Mouse (Mus musculus): ENCODE results near the gene Hs6st3. TPM values are rescaled to one million over a fixed set of nuclear protein-coding genes. Genes with fewer than 3 reads are reported as not detected.

Hs6st3 gene
- polyA plus RNA-seq, 1 experiment from 2014 or later, result 0.08 TPM

DNA sequence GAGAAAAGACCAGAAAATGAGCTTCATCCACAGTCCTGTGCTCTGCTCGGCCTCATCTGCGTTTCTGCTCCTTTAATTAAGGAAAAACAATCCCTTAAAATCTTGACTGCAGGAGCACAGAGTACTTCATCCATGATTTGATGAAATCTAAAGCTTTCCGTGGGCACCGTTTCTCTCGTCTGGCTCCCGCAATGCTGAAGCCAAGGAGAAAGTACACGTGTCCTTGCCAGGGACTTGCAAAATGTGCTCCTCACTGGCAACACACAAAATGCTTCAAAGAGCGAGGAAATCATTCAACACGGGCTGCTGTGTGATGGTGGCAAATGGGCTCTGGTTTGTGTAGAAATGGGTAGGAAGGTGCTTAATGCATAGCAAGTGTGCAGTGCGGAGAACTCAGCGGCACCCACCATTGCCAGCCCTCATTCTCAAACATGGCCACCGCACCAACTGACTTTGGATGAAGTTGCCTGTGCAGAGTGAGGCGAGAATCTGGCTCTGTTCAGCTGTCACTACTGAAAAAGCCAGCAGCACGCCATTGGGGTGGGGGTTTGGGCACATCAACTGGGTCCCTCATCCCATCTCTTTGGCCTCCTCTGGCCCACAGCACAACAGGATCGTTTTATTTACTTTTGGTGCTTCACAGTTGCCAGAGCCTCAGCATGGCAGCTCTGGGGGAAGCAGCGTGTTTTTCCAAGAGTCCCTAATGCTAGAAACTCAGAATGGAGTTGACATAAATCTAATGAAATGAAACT is 532.9 kb downstream of the Hs6st3 start:
- no peak for ATAC-seq (replicated peaks; ENCODE audit: low FRiP score, low read depth)
- Histone ChIP-seq H3K27me3 (ENCODE audit: insufficient read depth, low read length) (no peaks in the 10 kb centered on the region), H3K4me3 (replicated peaks; ENCODE audit: low read depth, low read length) (no peak overlapping the region), H3K9ac (ENCODE audit: low read depth, low read length) (no peak overlapping the region), H3K36me3 (ENCODE audit: insufficient read depth, low read length) (no peaks in the 10 kb centered on the region), H3K9me3 (replicated peaks; ENCODE audit: low read length) (no peaks in the 10 kb centered on the region), H3K4me1 (replicated peaks; ENCODE audit: insufficient read depth, low read length) (no peaks in the 10 kb centered on the region), H3K4me2 (ENCODE audit: low read length) (no peak overlapping the region), H3K27ac (no peak overlapping the region)
- no peak for TF ChIP-seq CTCF (IDR thresholded peaks at IDR 0.05; ENCODE audit: low read depth)
- WGBS, result 79% methylated on average over 16 of the region's 16 CpGs
- DNase-seq (ENCODE audit: low spot score), result no peak

DNA sequence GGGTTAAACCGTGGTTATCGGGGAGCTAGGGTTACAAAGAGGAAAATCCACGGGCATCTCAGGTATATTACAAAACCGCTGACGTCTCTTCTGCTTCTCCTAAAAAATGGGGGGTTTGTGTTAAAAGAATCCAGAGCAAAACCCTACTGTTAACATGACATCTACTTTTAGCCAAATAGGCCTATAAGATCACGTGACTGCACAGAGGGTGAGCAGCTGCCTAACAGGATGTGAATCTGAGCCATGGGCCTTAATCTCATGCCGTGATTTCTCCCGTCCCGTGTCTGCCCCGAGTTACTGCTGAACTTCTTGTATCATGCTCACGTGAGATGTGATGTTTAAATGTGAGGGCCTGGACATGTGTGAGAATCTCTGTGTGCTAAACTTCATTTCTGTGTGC is 540.4 kb downstream of the Hs6st3 start:
- no peak for TF ChIP-seq CTCF (IDR thresholded peaks at IDR 0.05; ENCODE audit: low read depth)
- H3K9ac ChIP-seq (ENCODE audit: low read depth, low read length), result no peak overlapping the region
- WGBS, result 88% methylated on average over 11 of the region's 11 CpGs
- H3K4me2 ChIP-seq (ENCODE audit: low read length), result no peak overlapping the region
- no peak for ATAC-seq (replicated peaks; ENCODE audit: low FRiP score, low read depth)
- no peak overlapping the region for H3K4me3 ChIP-seq (replicated peaks; ENCODE audit: low read depth, low read length)
- no peaks in the 10 kb centered on the region for H3K9me3 ChIP-seq (replicated peaks; ENCODE audit: low read length)
- no peak overlapping the region for H3K27ac ChIP-seq
- H3K27me3 ChIP-seq (ENCODE audit: insufficient read depth, low read length), result no peaks in the 10 kb centered on the region
- DNase-seq (ENCODE audit: low spot score), result no peak
- H3K36me3 ChIP-seq (ENCODE audit: insufficient read depth, low read length), result no peaks in the 10 kb centered on the region
- H3K4me1 ChIP-seq (replicated peaks; ENCODE audit: insufficient read depth, low read length), result no peaks in the 10 kb centered on the region

DNA sequence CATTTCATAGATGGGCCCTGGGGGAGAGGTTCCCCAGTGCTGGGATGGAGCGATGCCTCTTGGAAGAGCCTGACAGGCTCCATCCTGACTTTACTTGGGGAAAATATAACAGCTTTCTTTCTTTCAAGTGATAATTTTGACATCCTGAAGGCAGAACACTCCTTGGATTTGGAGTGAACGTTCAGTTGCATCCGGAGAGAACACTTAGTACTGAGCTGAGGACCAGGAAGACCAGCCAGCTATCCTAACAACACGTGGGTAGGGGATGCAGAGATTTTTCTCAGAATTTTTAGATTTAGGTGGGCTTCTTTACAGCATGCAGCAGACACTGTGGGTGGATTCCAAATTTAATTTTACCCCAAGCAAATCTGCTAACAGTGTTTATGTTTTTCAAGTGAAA is 541.9 kb downstream of the Hs6st3 start:
- Histone ChIP-seq H3K4me2 (ENCODE audit: low read length) (no peak overlapping the region), H3K4me3 (replicated peaks; ENCODE audit: low read depth, low read length) (no peak overlapping the region), H3K27me3 (ENCODE audit: insufficient read depth, low read length) (no peaks in the 10 kb centered on the region), H3K9me3 (replicated peaks; ENCODE audit: low read length) (no peaks in the 10 kb centered on the region), H3K36me3 (ENCODE audit: insufficient read depth, low read length) (no peaks in the 10 kb centered on the region), H3K9ac (ENCODE audit: low read depth, low read length) (no peak overlapping the region), H3K4me1 (replicated peaks; ENCODE audit: insufficient read depth, low read length) (no peaks in the 10 kb centered on the region), H3K27ac (no peak overlapping the region)
- TF ChIP-seq CTCF (IDR thresholded peaks at IDR 0.05; ENCODE audit: low read depth), result no peak
- no peak for DNase-seq (ENCODE audit: low spot score)
- WGBS, result 86% methylated on average over 4 of the region's 4 CpGs
- ATAC-seq (replicated peaks; ENCODE audit: low FRiP score, low read depth), result no peak

DNA sequence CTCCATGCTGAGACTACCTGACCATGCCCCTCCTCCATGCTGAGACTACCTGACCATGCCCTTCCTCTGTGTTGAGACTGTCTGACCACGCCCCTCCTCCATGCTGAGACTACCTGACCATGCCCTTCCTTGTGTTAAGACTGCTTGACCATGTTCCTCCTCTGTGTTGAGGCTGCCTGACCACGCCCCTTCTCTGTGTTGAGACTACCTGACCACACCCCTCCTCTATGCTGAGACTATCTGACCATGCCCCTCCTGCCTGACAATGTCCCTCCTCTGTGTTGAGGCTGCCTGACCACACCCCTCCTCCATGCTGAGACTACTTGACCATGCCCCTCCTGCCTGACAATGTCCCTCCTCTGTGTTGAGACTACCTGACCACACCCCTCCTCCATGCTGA is 549.7 kb downstream of the Hs6st3 start:
- DNase-seq (ENCODE audit: low spot score), result no peak
- H3K27ac ChIP-seq, result no peak overlapping the region
- H3K9me3 ChIP-seq (replicated peaks; ENCODE audit: low read length), result no peaks in the 10 kb centered on the region
- no peak overlapping the region for H3K4me3 ChIP-seq (replicated peaks; ENCODE audit: low read depth, low read length)
- H3K9ac ChIP-seq (ENCODE audit: low read depth, low read length), result no peak overlapping the region
- no peaks in the 10 kb centered on the region for H3K4me1 ChIP-seq (replicated peaks; ENCODE audit: insufficient read depth, low read length)
- TF ChIP-seq CTCF (IDR thresholded peaks at IDR 0.05; ENCODE audit: low read depth), result no peak
- no peaks in the 10 kb centered on the region for H3K36me3 ChIP-seq (ENCODE audit: insufficient read depth, low read length)
- WGBS, result 83% methylated on average over 2 of the region's 2 CpGs
- ATAC-seq (replicated peaks; ENCODE audit: low FRiP score, low read depth), result peak; percentile 52; the same call in 1 of the 2 replicates
- no peaks in the 10 kb centered on the region for H3K27me3 ChIP-seq (ENCODE audit: insufficient read depth, low read length)
- H3K4me2 ChIP-seq (ENCODE audit: low read length), result no peak overlapping the region

DNA sequence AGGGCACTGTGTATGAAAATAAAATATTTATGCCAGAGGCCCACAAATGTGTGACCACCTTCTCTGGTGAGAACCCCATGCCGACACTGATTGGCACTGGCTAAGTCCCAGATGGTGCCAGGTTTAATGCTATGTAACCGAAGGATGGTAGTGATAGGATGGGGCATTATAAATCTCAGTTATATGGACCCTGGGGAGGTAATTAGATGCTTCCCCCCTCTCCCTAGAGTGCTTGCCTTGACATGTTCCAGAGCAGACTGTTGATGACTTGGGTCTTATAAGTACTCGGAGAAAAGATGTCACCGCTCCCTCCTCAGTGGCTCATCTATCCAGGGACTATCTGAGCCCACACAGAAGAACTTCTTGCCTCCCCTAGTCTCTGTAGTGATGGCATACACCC is 561.8 kb downstream of the Hs6st3 start:
- no peak overlapping the region for H3K4me3 ChIP-seq (replicated peaks; ENCODE audit: low read depth, low read length)
- WGBS, result 93% methylated on average over 4 of the region's 4 CpGs
- TF ChIP-seq CTCF (IDR thresholded peaks at IDR 0.05; ENCODE audit: low read depth), result no peak
- H3K4me2 ChIP-seq (ENCODE audit: low read length), result no peak overlapping the region
- DNase-seq (ENCODE audit: low spot score), result no peak
- no peaks in the 10 kb centered on the region for H3K27me3 ChIP-seq (ENCODE audit: insufficient read depth, low read length)
- H3K9me3 ChIP-seq (replicated peaks; ENCODE audit: low read length), result no peaks in the 10 kb centered on the region
- no peak for ATAC-seq (replicated peaks; ENCODE audit: low FRiP score, low read depth)
- H3K36me3 ChIP-seq (ENCODE audit: insufficient read depth, low read length), result no peaks in the 10 kb centered on the region
- no peaks in the 10 kb centered on the region for H3K4me1 ChIP-seq (replicated peaks; ENCODE audit: insufficient read depth, low read length)
- H3K27ac ChIP-seq, result no peak overlapping the region
- H3K9ac ChIP-seq (ENCODE audit: low read depth, low read length), result no peak overlapping the region

DNA sequence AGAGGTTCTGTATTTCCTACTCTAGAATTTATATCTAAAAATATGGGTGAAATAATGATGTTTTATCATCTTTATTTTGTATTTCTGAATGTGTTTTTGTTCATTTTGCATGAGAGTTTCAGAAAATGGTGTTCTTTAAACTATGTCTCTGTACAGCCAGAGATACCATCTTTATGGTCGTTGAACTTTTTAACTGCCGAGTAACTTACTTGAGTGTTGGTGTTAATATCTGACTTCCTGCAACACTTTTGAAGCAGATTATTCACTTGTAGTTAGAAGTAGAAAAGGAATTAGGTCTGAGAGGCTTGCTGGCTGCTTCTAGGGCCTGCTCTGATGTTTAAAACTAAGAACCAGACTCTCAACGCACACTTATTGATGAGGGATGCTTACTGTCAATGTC is 576.6 kb downstream of the Hs6st3 start:
- Histone ChIP-seq H3K27me3 (ENCODE audit: insufficient read depth, low read length) (no peaks in the 10 kb centered on the region), H3K9ac (ENCODE audit: low read depth, low read length) (no peak overlapping the region), H3K4me2 (ENCODE audit: low read length) (no peak overlapping the region), H3K9me3 (replicated peaks; ENCODE audit: low read length) (no peaks in the 10 kb centered on the region), H3K36me3 (ENCODE audit: insufficient read depth, low read length) (no peaks in the 10 kb centered on the region), H3K4me3 (replicated peaks; ENCODE audit: low read depth, low read length) (no peak overlapping the region), H3K27ac (no peak overlapping the region), H3K4me1 (replicated peaks; ENCODE audit: insufficient read depth, low read length) (no peaks in the 10 kb centered on the region)
- TF ChIP-seq CTCF (IDR thresholded peaks at IDR 0.05; ENCODE audit: low read depth), result no peak
- ATAC-seq (replicated peaks; ENCODE audit: low FRiP score, low read depth) (no peak), DNase-seq (ENCODE audit: low spot score) (no peak)
- 62% methylated on average over 3 of the region's 3 CpGs for WGBS

DNA sequence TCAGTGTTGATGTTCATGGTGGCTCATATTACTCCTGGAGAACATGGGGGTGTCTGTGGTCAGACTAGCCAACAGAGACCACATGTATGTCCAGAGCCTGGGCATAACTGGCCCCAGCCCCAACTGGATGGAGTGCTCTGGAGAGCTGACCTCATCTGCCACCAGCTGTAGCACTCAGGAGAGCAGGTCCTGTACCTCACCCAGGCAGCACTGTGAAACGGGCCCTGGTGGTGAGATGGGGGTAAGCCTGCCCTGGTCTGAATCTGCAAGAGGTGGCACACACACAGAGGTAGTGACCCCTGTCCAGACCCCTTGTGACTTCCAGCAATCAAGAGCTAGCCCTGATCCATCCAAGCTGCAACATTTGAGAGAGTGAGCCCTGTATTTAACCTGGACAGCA is 579.2 kb downstream of the Hs6st3 start:
- no peak overlapping the region for H3K9ac ChIP-seq (ENCODE audit: low read depth, low read length)
- ATAC-seq (replicated peaks; ENCODE audit: low FRiP score, low read depth) (peak; percentile 36; the same call in 1 of the 2 replicates), DNase-seq (ENCODE audit: low spot score) (no peak)
- no peaks in the 10 kb centered on the region for H3K27me3 ChIP-seq (ENCODE audit: insufficient read depth, low read length)
- no peaks in the 10 kb centered on the region for H3K9me3 ChIP-seq (replicated peaks; ENCODE audit: low read length)
- no peak overlapping the region for H3K4me2 ChIP-seq (ENCODE audit: low read length)
- H3K36me3 ChIP-seq (ENCODE audit: insufficient read depth, low read length), result no peaks in the 10 kb centered on the region
- H3K4me3 ChIP-seq (replicated peaks; ENCODE audit: low read depth, low read length), result no peak overlapping the region
- no peak for TF ChIP-seq CTCF (IDR thresholded peaks at IDR 0.05; ENCODE audit: low read depth)
- H3K27ac ChIP-seq, result no peak overlapping the region
- WGBS, result 50% methylated on average over 1 of the region's 1 CpGs
- H3K4me1 ChIP-seq (replicated peaks; ENCODE audit: insufficient read depth, low read length), result no peaks in the 10 kb centered on the region
